8 mouse cellular contexts compared by ENCODE assay signal in genomic region chr16:24395100-24395499, GRCm38 (mm10). TPM values are rescaled to one million over a fixed set of nuclear protein-coding genes. Genes with fewer than 3 reads are reported as not detected.
A peak's percentile ranks its signal among the peaks of the same experiment; 100 is the strongest.
DNase-seq lines count a peak whose midpoint lies in the region; ATAC-seq and TF ChIP-seq lines count a peak whose summit lies in the region.

No protein-coding gene starts in this region.

- peak overlapping the region; percentile 96 for H3K4me3 ChIP-seq in heart, embryonic 10.5 days
- H3K4me3 ChIP-seq in ES-Bruce4 (ENCODE audit: low read depth, low read length) = peak overlapping the region; percentile 70; the same call in 1 of the 2 replicates
- H3K4me3 ChIP-seq in forebrain, embryonic 15.5 days = no peak overlapping the region
- H3K4me3 ChIP-seq in limb, embryonic 14.5 days (replicated peaks; ENCODE audit: low read length) = peak overlapping the region; percentile 92

- H3K36me3 ChIP-seq in heart, embryonic 10.5 days = no peaks in the 10 kb centered on the region
- H3K36me3 ChIP-seq in ES-Bruce4 (ENCODE audit: control insufficient read depth, insufficient read depth, low read length, poor library complexity, severe bottlenecking) = no peaks in the 10 kb centered on the region
- no peaks in the 10 kb centered on the region for H3K36me3 ChIP-seq in forebrain, embryonic 15.5 days
- H3K36me3 ChIP-seq in limb, embryonic 14.5 days (ENCODE audit: control insufficient read depth, insufficient read depth, low read length) = no peaks in the 10 kb centered on the region

- peak overlapping the region; percentile 100 for H3K27ac ChIP-seq in heart, embryonic 10.5 days
- H3K27ac ChIP-seq in ES-Bruce4 (ENCODE audit: insufficient read depth, low read length) = 0 out of 2 replicates have a peak overlapping the region, but pooled peaks have one; percentile 6
- H3K27ac ChIP-seq in forebrain, embryonic 15.5 days (replicated peaks) = no peak overlapping the region
- H3K27ac ChIP-seq in limb, embryonic 14.5 days (replicated peaks; ENCODE audit: low read depth, low read length) = peak overlapping the region; percentile 99

- no peak for TF ChIP-seq CTCF in ES-Bruce4 (IDR thresholded peaks at IDR 0.05; ENCODE audit: low read depth, low read length)

- no peaks in the 10 kb centered on the region for H3K9me3 ChIP-seq in heart, embryonic 10.5 days
- H3K9me3 ChIP-seq in ES-Bruce4 (replicated peaks; ENCODE audit: control insufficient read depth, insufficient read depth, low read length, poor library complexity, severe bottlenecking) = no peaks in the 10 kb centered on the region
- no peaks in the 10 kb centered on the region for H3K9me3 ChIP-seq in forebrain, embryonic 15.5 days
- no peaks in the 10 kb centered on the region for H3K9me3 ChIP-seq in limb, embryonic 14.5 days (ENCODE audit: control insufficient read depth, low read length)

- peak overlapping the region; percentile 84; the same call in 1 of the 2 replicates for H3K4me2 ChIP-seq in forebrain, embryonic 15.5 days (replicated peaks)
- H3K4me2 ChIP-seq in limb, embryonic 14.5 days (replicated peaks; ENCODE audit: low read depth, low read length, severe bottlenecking) = peak overlapping the region; percentile 75

- no peak for TF ChIP-seq EP300 in ES-Bruce4 (IDR thresholded peaks at IDR 0.05; ENCODE audit: insufficient read depth, low read depth, low read length)

- TF ChIP-seq POLR2A in ES-Bruce4 (IDR thresholded peaks at IDR 0.05; ENCODE audit: insufficient read depth, low read length) = no peak
- no peak for TF ChIP-seq POLR2A in limb, embryonic 14.5 days (IDR thresholded peaks at IDR 0.05; ENCODE audit: borderline replicate concordance, extremely low read depth, insufficient read depth, insufficient read length)

- no peaks in the 10 kb centered on the region for H3K27me3 ChIP-seq in heart, embryonic 10.5 days (ENCODE audit: insufficient read depth, poor library complexity, severe bottlenecking)
- no peaks in the 10 kb centered on the region for H3K27me3 ChIP-seq in ES-Bruce4 (ENCODE audit: control insufficient read depth, insufficient read depth, low read length, poor library complexity, severe bottlenecking)
- no peaks in the 10 kb centered on the region for H3K27me3 ChIP-seq in forebrain, embryonic 15.5 days
- H3K27me3 ChIP-seq in limb, embryonic 14.5 days (ENCODE audit: control insufficient read depth, insufficient read depth, low read length) = no peaks in the 10 kb centered on the region

- DNase-seq in heart, embryonic 10.5 days (ENCODE audit: low spot score) = no peak
- no peak for DNase-seq in heart, adult 8-10 months (ENCODE audit: low spot score)
- DNase-seq in limb, embryonic 14.5 days (ENCODE audit: low spot score) = no peak
- DNase-seq in urinary bladder, adult 2 months (ENCODE audit: low spot score) = no peak
- DNase-seq in gastrocnemius, postnatal 25 days = no peak
- DNase-seq in natural killer cell, adult 2 months (ENCODE audit: low spot score in 2 of 2) = no peak

- no peak for ATAC-seq in forebrain, embryonic 15.5 days (replicated peaks)
- no peak for ATAC-seq in limb, embryonic 14.5 days (ENCODE audit: low FRiP score, low read depth)

- WGBS in heart, embryonic 10.5 days = 70% methylated on average over 2 of the region's 2 CpGs
- 80% methylated on average over 2 of the region's 2 CpGs for WGBS in forebrain, embryonic 15.5 days
- 78% methylated on average over 2 of the region's 2 CpGs for WGBS in limb, embryonic 14.5 days

- H3K4me1 ChIP-seq in heart, embryonic 10.5 days = peaks cover 47% of the 10 kb centered on the region
- H3K4me1 ChIP-seq in ES-Bruce4 (ENCODE audit: control insufficient read depth, insufficient read depth, low read length) = peaks cover 8% of the 10 kb centered on the region
- peaks cover 20% of the 10 kb centered on the region for H3K4me1 ChIP-seq in forebrain, embryonic 15.5 days
- H3K4me1 ChIP-seq in limb, embryonic 14.5 days (ENCODE audit: control insufficient read depth, insufficient read depth, low read length) = peaks cover 23% of the 10 kb centered on the region

- peak overlapping the region; percentile 93; the same call in 1 of the 2 replicates for H3K9ac ChIP-seq in ES-Bruce4 (ENCODE audit: low read depth, poor library complexity, severe bottlenecking)
- H3K9ac ChIP-seq in forebrain, embryonic 15.5 days (replicated peaks) = no peak overlapping the region
- H3K9ac ChIP-seq in limb, embryonic 14.5 days (ENCODE audit: low read depth, low read length, severe bottlenecking) = peak overlapping the region; percentile 97

RNA-seq across cellular contexts. Expression of gene Lpp, which starts 1.8 kb away (rescaled TPM):
- polyA plus RNA-seq in heart, embryonic 10.5 days (2016; fragmentation: Nextera tagmentation; extraction: Ambion mirVana) = 65.1 and 67.2 TPM in 2 replicates
- total RNA-seq in heart, adult 8-10 months (2022) = 10 to 100 TPM; 21.5 to 24.7 (median 23.3) TPM
- polyA plus RNA-seq in ES-Bruce4 (2011; ENCODE audit: insufficient read depth, insufficient read length, low read depth, missing spikeins) = 48.5 and 49.8 TPM in 2 replicates
- polyA plus RNA-seq in forebrain, embryonic 15.5 days (2015; fragmentation: Nextera tagmentation; extraction: Ambion mirVana) = 10.7 and 11.2 TPM in 2 replicates
- 15.1 and 16.5 TPM in 2 replicates for polyA plus RNA-seq in limb, embryonic 14.5 days (2012; rRNA removed)
- 46.7 and 52.4 TPM in 2 replicates for polyA plus RNA-seq in limb, embryonic 14.5 days (2014; fragmentation: Nextera tagmentation; extraction: Ambion mirVana)
- polyA plus RNA-seq in urinary bladder, adult 2 months (2012; rRNA removed) = 137 and 189 TPM in 2 replicates
- 10 to 100 TPM; 21.7 to 23.8 TPM for total RNA-seq in gastrocnemius, postnatal 25 days (2021)
